Mouse (Mus musculus) megakaryocyte, embryonic 14.5 days (primary cell): Measurements from ENCODE around the gene Srsf2. TPM values are rescaled to one million over a fixed set of nuclear protein-coding genes. Genes with fewer than 3 reads are reported as not detected.

ENCODE experiments used
- H3K27me3 ChIP-seq: replicated peaks from 2 replicates; pipeline ENCODE3; 2012; ENCODE audit warnings: inconsistent platforms
- H3K36me3 ChIP-seq: replicated peaks from 2 replicates; pipeline ENCODE3; 2012; ENCODE audit warnings: low read length, inconsistent platforms, mixed read lengths
- H3K4me1 ChIP-seq: 2 replicates; pipeline ENCODE4 v1.6.1; 2012; ENCODE audit warnings: inconsistent platforms
- H3K4me3 ChIP-seq: replicated peaks from 2 replicates; pipeline ENCODE3; 2012; ENCODE audit warnings: moderate library complexity, mild to moderate bottlenecking, inconsistent platforms
- H3K9me3 ChIP-seq: 2 replicates; pipeline ENCODE4 v1.6.1; 2012; ENCODE audit warnings: inconsistent platforms
- FLI1 ChIP-seq: IDR thresholded peaks from 2 replicates; pipeline ENCODE4 v1.6.1; 2012; ENCODE audit warnings: low read length, inconsistent platforms, mixed read lengths
- GATA1 ChIP-seq: IDR thresholded peaks from 3 replicates; pipeline ENCODE4 v1.6.1; 2012; ENCODE audit warnings: mixed read lengths, low read length, inconsistent platforms, borderline replicate concordance
- polyA plus RNA-seq: library from polyadenylated mRNA; stranded (reverse); fragments of >175 nt; gene quantifications from 2 replicates; pipeline ENCODE4 v1.2.3, GENCODE M21; 2012; ENCODE audit warnings: low replicate concordance; ENCODE audit not compliant: insufficient read depth

Srsf2 gene
- polyA plus RNA-seq, 1 experiment = 784 TPM

DNA sequence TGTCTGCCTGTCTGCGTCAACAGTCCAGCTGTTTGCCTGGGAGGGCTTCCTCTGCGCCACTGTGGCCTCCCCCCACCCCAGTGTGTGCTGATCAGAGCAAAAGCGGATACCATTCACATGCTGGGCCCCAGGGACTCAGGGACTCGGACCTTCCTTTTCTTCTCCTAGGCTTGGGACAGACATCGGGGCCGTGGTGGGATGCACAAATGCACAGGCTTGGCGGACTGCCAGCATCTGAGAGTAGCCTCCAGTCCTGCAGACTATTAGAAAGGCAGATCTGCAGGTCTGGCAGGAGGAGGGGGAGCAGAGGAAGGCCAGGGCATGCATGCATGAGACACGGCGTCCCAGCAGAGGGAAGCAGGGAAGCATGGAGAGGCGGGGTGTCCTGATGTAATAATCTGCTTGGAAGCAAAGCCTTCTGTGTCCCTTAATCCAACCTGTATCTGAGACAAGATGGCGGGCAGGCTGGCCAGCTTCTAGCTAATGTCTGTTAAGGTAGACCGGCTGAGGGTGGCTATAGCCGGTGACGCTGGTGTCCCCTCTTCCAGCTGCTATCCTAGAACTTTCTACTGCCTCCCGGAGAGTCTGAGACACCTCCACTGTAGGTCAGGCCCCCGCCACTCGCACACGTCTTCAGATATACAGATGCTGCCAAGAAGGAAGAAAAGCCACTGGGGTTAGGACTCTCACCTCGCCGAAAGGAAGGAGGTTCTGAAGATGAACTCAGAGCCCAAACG, 39.9 kb downstream of the Srsf2 start:
- Histone ChIP-seq H3K4me1 (peaks cover 25% of the 10 kb centered on the region), H3K27me3 (peaks cover 84% of the 10 kb centered on the region), H3K9me3 (no peaks in the 10 kb centered on the region), H3K36me3 (no peaks in the 10 kb centered on the region), H3K4me3 (no peak overlapping the region)
- TF ChIP-seq GATA1 (no peak), FLI1 (no peak)

DNA sequence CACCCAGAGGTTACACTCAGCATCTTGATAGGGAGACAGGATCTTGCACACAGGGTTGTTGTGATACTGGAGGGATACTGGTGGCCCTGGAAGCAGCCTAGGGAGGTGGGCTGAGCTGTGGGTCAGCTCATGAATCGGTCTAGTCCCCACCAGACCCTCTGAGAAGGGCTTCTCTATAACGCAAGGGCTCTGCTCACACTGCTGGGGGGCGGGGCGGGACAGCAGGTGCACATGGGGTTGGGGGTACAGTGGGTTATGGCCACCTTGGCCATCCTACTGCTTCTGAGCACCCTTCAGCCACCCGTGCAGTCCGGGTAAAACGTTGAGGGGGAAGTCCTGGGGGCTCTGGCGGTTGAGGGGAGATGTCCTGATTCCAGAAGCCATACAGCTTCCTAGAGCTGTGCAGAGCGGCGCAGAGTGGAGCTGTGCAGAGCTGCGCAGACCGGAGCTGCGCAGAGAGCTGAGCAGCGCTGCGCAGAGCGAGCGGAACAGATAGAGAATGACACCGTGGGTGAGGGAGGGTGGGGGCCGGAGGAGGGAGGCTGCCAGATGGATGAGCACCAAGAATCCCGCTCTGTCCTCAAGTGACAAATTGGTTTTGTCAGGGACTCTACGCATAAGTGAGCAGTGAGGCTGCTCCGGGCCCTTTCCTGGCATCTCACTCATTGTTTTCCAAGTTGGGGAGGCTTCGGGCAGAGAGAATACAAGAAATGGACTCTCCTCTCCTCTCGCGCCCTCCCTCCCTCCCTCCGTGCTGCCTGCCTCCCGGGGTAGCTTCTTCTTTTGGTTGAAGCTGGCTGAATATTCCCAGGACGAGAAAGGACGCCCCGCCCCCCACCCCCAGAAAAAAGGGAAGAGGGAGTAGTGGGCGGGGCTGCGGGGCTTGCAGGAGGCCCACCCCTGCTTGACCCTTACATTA, 41.7 kb downstream of the Srsf2 start:
- H3K27me3 ChIP-seq = peaks cover 71% of the 10 kb centered on the region
- peak overlapping the region; percentile 86 for H3K4me3 ChIP-seq
- no peaks in the 10 kb centered on the region for H3K36me3 ChIP-seq
- H3K9me3 ChIP-seq = no peaks in the 10 kb centered on the region
- TF ChIP-seq GATA1 (no peak), FLI1 (no peak)
- peaks cover 27% of the 10 kb centered on the region for H3K4me1 ChIP-seq

DNA sequence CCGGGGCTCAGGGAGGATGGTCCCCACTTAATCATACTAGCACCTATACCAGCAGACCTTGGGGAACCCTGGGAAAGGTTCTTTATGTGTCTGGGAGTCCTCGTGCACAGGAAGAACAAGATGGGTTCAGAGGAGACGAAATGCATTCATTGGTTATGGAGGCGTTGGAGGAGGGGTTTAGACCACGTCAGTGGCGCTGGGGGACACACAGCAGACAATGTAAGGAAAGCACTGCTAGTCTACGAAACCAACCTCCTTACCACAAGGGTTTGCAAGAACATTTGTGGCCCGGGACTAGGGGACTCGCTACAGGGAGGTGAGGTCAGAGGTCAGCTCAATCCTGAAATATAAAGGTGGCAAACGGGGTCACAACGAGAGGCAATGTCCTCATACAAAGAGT, 42.4 kb downstream of the Srsf2 start:
- Histone ChIP-seq H3K4me3 (no peak overlapping the region), H3K4me1 (peaks cover 27% of the 10 kb centered on the region), H3K9me3 (no peaks in the 10 kb centered on the region), H3K36me3 (no peaks in the 10 kb centered on the region), H3K27me3 (peaks cover 68% of the 10 kb centered on the region)
- TF ChIP-seq GATA1 = no peak
- TF ChIP-seq FLI1 = no peak

- TF ChIP-seq FLI1 = no peak
- TF ChIP-seq GATA1 = no peak
- no peak overlapping the region for H3K4me3 ChIP-seq
- H3K36me3 ChIP-seq = no peaks in the 10 kb centered on the region
- H3K27me3 ChIP-seq = peaks cover 69% of the 10 kb centered on the region
- no peaks in the 10 kb centered on the region for H3K9me3 ChIP-seq
- peaks cover 29% of the 10 kb centered on the region for H3K4me1 ChIP-seq
Observed at GRCm38 (mm10) chr11:116809520-116809919, 43.4 kb downstream of the Srsf2 start.

DNA sequence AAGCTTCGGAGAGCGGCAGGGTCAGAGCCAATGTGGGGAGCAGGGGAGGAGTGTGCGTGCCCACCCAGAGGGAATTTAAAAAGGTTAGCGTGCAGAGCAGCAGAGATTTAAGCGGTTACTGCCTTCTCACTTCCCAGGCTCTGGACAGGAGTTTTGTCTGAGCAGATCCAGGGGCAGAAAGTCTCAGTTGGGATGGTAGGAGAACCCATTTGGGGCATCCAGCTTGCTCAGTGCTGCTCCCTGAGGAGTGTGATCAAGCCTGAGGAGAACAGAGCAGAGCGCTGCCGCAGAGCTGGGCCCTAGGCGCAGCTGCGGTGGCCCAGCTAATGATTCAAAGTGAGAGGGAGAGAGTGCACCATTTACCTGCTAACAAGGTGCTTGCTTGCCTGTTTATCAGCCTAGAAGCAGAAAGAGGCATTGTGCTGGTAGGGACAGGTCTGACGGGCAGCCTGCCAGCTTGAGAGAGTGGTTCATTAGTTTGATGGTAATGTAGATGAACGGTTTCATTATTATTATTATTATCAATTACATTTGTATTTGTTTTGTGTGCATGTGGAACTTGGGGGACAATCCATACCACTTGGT, 44.0 kb downstream of the Srsf2 start:
- Histone ChIP-seq H3K9me3 (no peaks in the 10 kb centered on the region), H3K36me3 (no peaks in the 10 kb centered on the region), H3K4me1 (peaks cover 29% of the 10 kb centered on the region), H3K27me3 (peaks cover 67% of the 10 kb centered on the region), H3K4me3 (no peak overlapping the region)
- TF ChIP-seq FLI1 (no peak), GATA1 (no peak)

DNA sequence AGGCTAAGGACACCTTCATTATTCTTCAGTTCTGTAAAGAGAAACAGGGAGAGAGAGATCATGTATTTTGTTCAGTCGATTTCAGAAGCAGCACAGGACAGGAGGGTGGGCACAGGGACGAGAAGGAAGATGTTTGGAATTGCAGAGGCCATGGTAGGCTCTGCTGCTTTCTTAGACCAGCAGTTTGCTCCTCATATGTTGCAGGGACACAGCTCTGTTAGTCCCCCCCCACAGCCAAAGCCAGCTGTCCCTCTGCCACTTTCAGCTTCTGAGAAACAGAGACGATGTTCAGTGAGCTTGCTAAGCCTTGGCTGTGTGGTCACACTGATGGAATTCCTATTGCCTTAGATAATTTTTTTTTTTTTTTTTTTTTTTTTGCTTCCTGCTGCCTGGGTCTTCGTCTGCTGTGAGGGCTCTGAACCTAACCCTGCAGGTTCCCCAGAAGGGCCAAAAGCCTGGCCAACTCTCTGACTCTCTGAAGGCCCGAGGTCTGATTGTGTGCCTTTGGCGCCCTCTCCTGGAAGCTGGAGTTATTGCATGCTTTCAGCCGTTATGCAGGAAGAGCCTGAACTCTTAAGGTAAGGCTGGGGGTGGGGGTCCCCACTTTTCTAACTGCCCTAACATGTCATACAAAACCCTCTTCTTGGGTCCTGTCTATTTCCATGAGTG, 44.8 kb downstream of the Srsf2 start:
- H3K36me3 ChIP-seq = no peaks in the 10 kb centered on the region
- H3K9me3 ChIP-seq = no peaks in the 10 kb centered on the region
- peaks cover 62% of the 10 kb centered on the region for H3K27me3 ChIP-seq
- no peak overlapping the region for H3K4me3 ChIP-seq
- H3K4me1 ChIP-seq = peaks cover 29% of the 10 kb centered on the region
- TF ChIP-seq GATA1 (no peak), FLI1 (no peak)

GRCm38 (mm10) chr11:116807526-116807925, 45.4 kb downstream of the Srsf2 start:
- H3K9me3 ChIP-seq = no peaks in the 10 kb centered on the region
- peaks cover 25% of the 10 kb centered on the region for H3K4me1 ChIP-seq
- peaks cover 61% of the 10 kb centered on the region for H3K27me3 ChIP-seq
- TF ChIP-seq FLI1 (no peak), GATA1 (no peak)
- H3K36me3 ChIP-seq = no peaks in the 10 kb centered on the region
- H3K4me3 ChIP-seq = no peak overlapping the region

GRCm38 (mm10) chr11:116807116-116807515, 45.8 kb downstream of the Srsf2 start:
- Histone ChIP-seq H3K9me3 (no peaks in the 10 kb centered on the region), H3K36me3 (no peaks in the 10 kb centered on the region), H3K27me3 (peaks cover 62% of the 10 kb centered on the region), H3K4me3 (no peak overlapping the region), H3K4me1 (peaks cover 25% of the 10 kb centered on the region)
- TF ChIP-seq FLI1 (no peak), GATA1 (no peak)
